Comparison of ENCODE assay signal across 26 mouse cellular contexts in the genomic region with DNA sequence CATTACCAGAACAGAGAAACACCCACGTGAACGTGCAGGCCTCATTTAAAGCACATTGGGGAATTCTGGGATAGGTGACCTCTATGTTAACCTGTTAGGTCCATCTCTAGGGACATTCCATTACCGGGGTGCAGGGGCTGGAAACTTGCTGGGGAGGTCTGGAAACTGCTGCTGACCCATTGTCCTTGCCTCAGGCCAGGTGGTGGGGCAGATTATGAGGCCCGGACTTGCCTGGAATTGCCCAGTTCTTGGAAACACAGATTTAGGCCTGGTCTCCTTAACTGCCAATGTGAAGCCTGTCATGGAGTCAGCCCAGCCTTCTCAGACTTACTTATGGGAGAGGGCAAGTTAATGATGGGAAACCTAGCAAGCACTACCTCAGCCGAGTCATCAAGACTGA.
"Had no signal": no experiment of that assay in that cellular context is flagged by ENCODE, and none has a peak within 500 bp of the region (broad histone marks: within the 10 kb centered on the region; RNA-seq: fewer than 3 reads in every experiment).

No protein-coding gene starts in this region.

- H3K9me3 ChIP-seq: limb, embryonic 10.5 days; limb, embryonic 12.5 days; limb, embryonic 13.5 days; limb, embryonic 15.5 days; liver, embryonic 12.5 days; liver, embryonic 13.5 days; liver, embryonic 15.5 days; lung, embryonic 15.5 days; megakaryocyte, embryonic 14.5 days; midbrain, embryonic 10.5 days; midbrain, embryonic 12.5 days; midbrain, embryonic 13.5 days; midbrain, embryonic 15.5 days had no signal

- DNase-seq: left cerebral cortex, postnatal 4 days; liver; liver, embryonic 13.5 days; liver, postnatal 0 days; lung, adult 18-20 months; lung, adult 2 months; lung, embryonic 14.5 days; lung, postnatal 10 days; lung, postnatal 14 days; lung, postnatal 36 days; lung, postnatal 4 days; midbrain, embryonic 14.5 days had no signal

- H3K27ac ChIP-seq: limb, embryonic 10.5 days; limb, embryonic 12.5 days; limb, embryonic 13.5 days; limb, embryonic 15.5 days; liver, embryonic 12.5 days; liver, embryonic 13.5 days; liver, embryonic 14.5 days; liver, embryonic 15.5 days; lung, embryonic 15.5 days; midbrain, embryonic 10.5 days; midbrain, embryonic 12.5 days; midbrain, embryonic 13.5 days; midbrain, embryonic 15.5 days had no signal

- H3K36me3 ChIP-seq: limb, embryonic 10.5 days; limb, embryonic 12.5 days; limb, embryonic 13.5 days; limb, embryonic 15.5 days; liver, embryonic 12.5 days; liver, embryonic 13.5 days; liver, embryonic 15.5 days; lung, embryonic 15.5 days; midbrain, embryonic 10.5 days; midbrain, embryonic 12.5 days; midbrain, embryonic 13.5 days; midbrain, embryonic 15.5 days had no signal

- H3K9ac ChIP-seq: limb, embryonic 12.5 days; limb, embryonic 13.5 days; limb, embryonic 15.5 days; liver, embryonic 12.5 days; liver, embryonic 13.5 days; liver, embryonic 14.5 days; liver, embryonic 15.5 days; liver, postnatal 0 days; lung, embryonic 14.5 days; lung, embryonic 15.5 days; midbrain, embryonic 12.5 days; midbrain, embryonic 13.5 days; midbrain, embryonic 15.5 days had no signal

- H3K4me3 ChIP-seq: limb, embryonic 10.5 days; limb, embryonic 12.5 days; limb, embryonic 13.5 days; limb, embryonic 15.5 days; liver, embryonic 12.5 days; liver, embryonic 13.5 days; liver, embryonic 15.5 days; lung, embryonic 15.5 days; megakaryocyte, embryonic 14.5 days; midbrain, embryonic 10.5 days; midbrain, embryonic 12.5 days; midbrain, embryonic 13.5 days; midbrain, embryonic 15.5 days; myocyte had no signal

- H3K4me1 ChIP-seq: limb, embryonic 12.5 days had no signal

- H3K27me3 ChIP-seq: limb, embryonic 12.5 days; limb, embryonic 13.5 days; limb, embryonic 15.5 days; liver, embryonic 12.5 days; liver, embryonic 13.5 days; liver, embryonic 15.5 days; lung, embryonic 15.5 days; megakaryocyte, embryonic 14.5 days; midbrain, embryonic 12.5 days; midbrain, embryonic 13.5 days; midbrain, embryonic 15.5 days had no signal
